ENCODE assay signal across 29 mouse cellular contexts in the genomic region with DNA sequence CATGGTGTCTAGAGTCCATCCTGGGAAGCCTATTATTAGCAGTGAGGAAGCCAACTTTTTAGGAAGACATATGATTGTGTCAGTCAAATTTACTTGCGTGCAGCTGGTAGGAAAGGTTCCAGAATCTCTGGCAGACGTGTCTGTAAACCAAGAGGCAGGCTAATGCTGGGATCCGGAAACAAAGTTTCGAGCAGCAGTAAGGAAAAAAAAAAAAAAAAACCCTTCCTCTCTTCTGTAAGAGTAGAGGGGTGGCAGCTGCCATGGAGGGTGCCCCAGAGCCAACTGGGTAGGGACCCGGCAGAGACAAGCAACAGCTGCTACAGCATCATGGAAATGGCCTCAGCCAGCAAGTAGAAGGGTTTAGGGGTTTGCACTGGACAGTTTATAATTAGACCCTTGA. TPM values are rescaled to one million over a fixed set of nuclear protein-coding genes. Genes with fewer than 3 reads are reported as not detected.
A peak's percentile ranks its signal among the peaks of the same experiment; 100 is the strongest.
DNase-seq lines count a peak whose midpoint lies in the region; ATAC-seq and TF ChIP-seq lines count a peak whose summit lies in the region.
"Had no signal": no experiment of that assay in that cellular context is flagged by ENCODE, and none has a peak within 500 bp of the region (broad histone marks: within the 10 kb centered on the region; RNA-seq: fewer than 3 reads in every experiment).

No protein-coding gene starts in this region.

- H3K36me3 ChIP-seq in intestine, embryonic 14.5 days (ENCODE audit: control insufficient read depth, insufficient read depth, low read length) = no peaks in the 10 kb centered on the region
- H3K36me3 ChIP-seq in intestine, postnatal 0 days (ENCODE audit: control insufficient read depth, insufficient read depth) = no peaks in the 10 kb centered on the region
- H3K36me3 ChIP-seq in lung, embryonic 16.5 days (ENCODE audit: control insufficient read depth, insufficient read depth, low read length) = no peaks in the 10 kb centered on the region
- no peaks in the 10 kb centered on the region for H3K36me3 ChIP-seq in myocyte (ENCODE audit: control insufficient read depth, insufficient read depth)
- H3K36me3 ChIP-seq: hindbrain, embryonic 12.5 days; kidney, embryonic 15.5 days; neural tube, embryonic 12.5 days had no signal

- no peaks in the 10 kb centered on the region for H3K27me3 ChIP-seq in intestine, embryonic 14.5 days (replicated peaks; ENCODE audit: control insufficient read depth, insufficient read depth, low read length)
- H3K27me3 ChIP-seq in intestine, postnatal 0 days (replicated peaks; ENCODE audit: control insufficient read depth, insufficient read depth, low read length) = no peaks in the 10 kb centered on the region
- no peaks in the 10 kb centered on the region for H3K27me3 ChIP-seq in lung, embryonic 16.5 days (ENCODE audit: control insufficient read depth, insufficient read depth, low read depth, low read length)
- no peaks in the 10 kb centered on the region for H3K27me3 ChIP-seq in myocyte (ENCODE audit: control insufficient read depth, insufficient read depth, insufficient read length)
- H3K27me3 ChIP-seq: hindbrain, embryonic 12.5 days; kidney, embryonic 15.5 days; neural tube, embryonic 12.5 days had no signal

- no peaks in the 10 kb centered on the region for H3K79me2 ChIP-seq in myocyte (ENCODE audit: control insufficient read depth, insufficient read depth)

- H3K9ac ChIP-seq in intestine, embryonic 14.5 days (ENCODE audit: low read length) = no peak overlapping the region
- no peak overlapping the region for H3K9ac ChIP-seq in intestine, postnatal 0 days (ENCODE audit: low read depth, low read length)
- no peak overlapping the region for H3K9ac ChIP-seq in lung, embryonic 16.5 days (ENCODE audit: low read length)
- H3K9ac ChIP-seq: hindbrain, embryonic 12.5 days; kidney, embryonic 15.5 days; neural tube, embryonic 12.5 days had no signal

- no peaks in the 10 kb centered on the region for H3K9me3 ChIP-seq in intestine, embryonic 14.5 days (ENCODE audit: control insufficient read depth, low read length)
- H3K9me3 ChIP-seq in intestine, postnatal 0 days (ENCODE audit: control insufficient read depth) = no peaks in the 10 kb centered on the region
- H3K9me3 ChIP-seq in lung, embryonic 16.5 days (ENCODE audit: control insufficient read depth, low read length) = no peaks in the 10 kb centered on the region
- H3K9me3 ChIP-seq: hindbrain, embryonic 12.5 days; kidney, embryonic 15.5 days; neural tube, embryonic 12.5 days had no signal

- no peak for DNase-seq in intestine, embryonic 14.5 days (ENCODE audit: low spot score)
- no peak for DNase-seq in lung, postnatal 25 days (ENCODE audit: low spot score)
- DNase-seq in gastrocnemius, postnatal 25 days = peak; percentile 13
- no peak for DNase-seq in left cerebral cortex, adult 18-20 months (ENCODE audit: low spot score in 2 of 2)
- DNase-seq: adrenal gland, postnatal 14 days; cerebellum, adult 18-20 months; cerebellum, postnatal 25 days; heart, adult 18-20 months; heart, postnatal 36 days; kidney, postnatal 25 days; left cerebral cortex, postnatal 4 days; right cerebral cortex, adult 18-20 months; thymus, adult 18-20 months; thymus, postnatal 36 days had no signal

- 0 out of 2 replicates have a peak, but pooled peaks cover 3% of the 10 kb centered on the region for H3K4me1 ChIP-seq in intestine, embryonic 14.5 days (replicated peaks; ENCODE audit: control insufficient read depth, insufficient read depth, low read length)
- no peaks in the 10 kb centered on the region for H3K4me1 ChIP-seq in intestine, postnatal 0 days (replicated peaks; ENCODE audit: control insufficient read depth, insufficient read depth, low read length)
- no peaks in the 10 kb centered on the region; the same call in 1 of the 2 replicates for H3K4me1 ChIP-seq in lung, embryonic 16.5 days (replicated peaks; ENCODE audit: control insufficient read depth, insufficient read depth, low read length)
- H3K4me1 ChIP-seq: hindbrain, embryonic 12.5 days; kidney, embryonic 15.5 days; neural tube, embryonic 12.5 days had no signal

- H3K4me2 ChIP-seq in intestine, embryonic 14.5 days (ENCODE audit: low read length) = no peak overlapping the region
- no peak overlapping the region for H3K4me2 ChIP-seq in intestine, postnatal 0 days (replicated peaks; ENCODE audit: low read depth)
- no peak overlapping the region for H3K4me2 ChIP-seq in lung, embryonic 16.5 days (ENCODE audit: low read depth, low read length)
- H3K4me2 ChIP-seq in myocyte (ENCODE audit: low read depth) = peak overlapping the region; percentile 7
- H3K4me2 ChIP-seq: heart, embryonic 11.5 days; hindbrain, embryonic 12.5 days; kidney, embryonic 15.5 days; liver, embryonic 11.5 days; midbrain, embryonic 11.5 days; neural tube, embryonic 12.5 days had no signal

- no peak overlapping the region for H3ac ChIP-seq in myocyte (ENCODE audit: control insufficient read depth, insufficient read length)

- no peak for ATAC-seq in intestine, embryonic 14.5 days (replicated peaks; ENCODE audit: low FRiP score, low TSS enrichment, low read depth)
- no peak for ATAC-seq in intestine, postnatal 0 days
- ATAC-seq in lung, embryonic 16.5 days (ENCODE audit: low read depth) = peak; percentile 37; the same call in 1 of the 2 replicates
- ATAC-seq: CD4-positive, CD25-positive, alpha-beta regulatory T cell, adult 4 months; forebrain, embryonic 14.5 days; hindbrain, postnatal 0 days; intestine, embryonic 16.5 days; midbrain, embryonic 16.5 days had no signal

- TF ChIP-seq POLR2A in myocyte (IDR thresholded peaks at IDR 0.05; ENCODE audit: insufficient read length, low read depth) = no peak

- H3K4me3 ChIP-seq in intestine, embryonic 14.5 days (ENCODE audit: low read depth, low read length) = no peak overlapping the region
- H3K4me3 ChIP-seq in intestine, postnatal 0 days (ENCODE audit: low read depth, low read length) = no peak overlapping the region
- no peak overlapping the region for H3K4me3 ChIP-seq in lung, embryonic 16.5 days (ENCODE audit: low read length)
- no peak overlapping the region for H3K4me3 ChIP-seq in myocyte
- H3K4me3 ChIP-seq: hindbrain, embryonic 12.5 days; kidney, embryonic 15.5 days; neural tube, embryonic 12.5 days had no signal

- WGBS in intestine, embryonic 14.5 days = 50% methylated on average over 5 of the region's 5 CpGs
- WGBS in intestine, postnatal 0 days = 65% methylated on average over 5 of the region's 5 CpGs
- 49% methylated on average over 5 of the region's 5 CpGs for WGBS in lung, embryonic 16.5 days

- TF ChIP-seq CTCF in intestine, postnatal 0 days (IDR thresholded peaks at IDR 0.05; ENCODE audit: low read depth) = no peak

- H3K27ac ChIP-seq in intestine, embryonic 14.5 days (ENCODE audit: low read depth) = peak overlapping the region; percentile 6; the same call in 1 of the 2 replicates
- no peak overlapping the region for H3K27ac ChIP-seq in intestine, postnatal 0 days (ENCODE audit: low read depth, low read length)
- peak overlapping the region; percentile 36; the same call in 1 of the 2 replicates for H3K27ac ChIP-seq in lung, embryonic 16.5 days (ENCODE audit: low read length)
- H3K27ac ChIP-seq: hindbrain, embryonic 12.5 days; hindbrain, postnatal 0 days; kidney, embryonic 15.5 days; neural tube, embryonic 12.5 days; stomach, postnatal 0 days had no signal

TF ChIP-seq in myocyte, 11 proteins besides CTCF, POLR2A, EP300 and RAD21:
- TF ChIP-seq USF1 (IDR thresholded peaks at IDR 0.05; ENCODE audit: low read depth) (no peak), TCF12 (IDR thresholded peaks at IDR 0.05; ENCODE audit: insufficient read depth, poor library complexity, severe bottlenecking) (peak; percentile 86), TCF3 (IDR thresholded peaks at IDR 0.05; ENCODE audit: insufficient read length, low read depth) (peak; percentile 48), REST (IDR thresholded peaks at IDR 0.05; ENCODE audit: insufficient read depth, insufficient read length) (no peak), MYOG (IDR thresholded peaks at IDR 0.05; ENCODE audit: control insufficient read depth in 1 of 3, insufficient read depth in 1 of 3, insufficient read length in 2 of 3, low read depth in 2 of 3) (peak; percentile 83 to 95 (median 90)), MAX (IDR thresholded peaks at IDR 0.05; ENCODE audit: low read depth) (no peak), MYOD1 (IDR thresholded peaks at IDR 0.05; ENCODE audit: control insufficient read depth in 1 of 3, insufficient read length in 2 of 3, low read depth in 2 of 3) (peak; percentile 34 to 89 (median 79)), CEBPB (IDR thresholded peaks at IDR 0.05; ENCODE audit: insufficient read depth, poor library complexity, severe bottlenecking) (no peak), E2F4 (IDR thresholded peaks at IDR 0.05; ENCODE audit: insufficient read depth) (no peak), POLR2AphosphoS2 (IDR thresholded peaks at IDR 0.05; ENCODE audit: insufficient read length, low read depth) (no peak), SRF (IDR thresholded peaks at IDR 0.05; ENCODE audit: control insufficient read depth, insufficient read length, low read depth) (no peak)
TF ChIP-seq in myocyte: peak in this region for 4.

RNA-seq across cellular contexts. Expression of gene Atp2b1, which starts 31.6 kb away (rescaled TPM):
- 171 and 173 TPM in 2 replicates for polyA plus RNA-seq in intestine, embryonic 14.5 days (2014; fragmentation: Nextera tagmentation; extraction: Ambion mirVana)
- 179 and 193 TPM in 2 replicates for polyA plus RNA-seq in intestine, postnatal 0 days (2015; fragmentation: Nextera tagmentation; extraction: Ambion mirVana)
- polyA plus RNA-seq in lung, embryonic 16.5 days (2015; fragmentation: Nextera tagmentation; extraction: Ambion mirVana) = 202 and 205 TPM in 2 replicates
- 10 to 100 TPM; 62.0 to 62.8 TPM for total RNA-seq in gastrocnemius, postnatal 25 days (2021)
- 36.2 TPM for polyA plus RNA-seq in myocyte (2012; fragmentation: generic; extraction: Trizol)
- 100 to 1,000 TPM; 656 to 703 TPM for total RNA-seq in left cerebral cortex, adult 18-20 months (2021)
